Mouse (Mus musculus) heart, postnatal 36 days (tissue): ENCODE results near the gene Slc25a21. TPM values are rescaled to one million over a fixed set of nuclear protein-coding genes. Genes with fewer than 3 reads are reported as not detected.
A peak's percentile ranks its signal among the peaks of the same experiment; 100 is the strongest.
"Not testable (repeated sequence)": the region's sequence is repeated elsewhere in the genome, so short reads cannot be mapped to it uniquely, and the experiment has no call there.

Experiments used
- DNase-seq, 2 experiments: peaks; one replicate each; pipeline ENCODE4 v3.0.0; 2021 to 2022
- intact Hi-C: fragments of 180-260 bp; cut with DNase I; formaldehyde crosslinking; loops from one replicate; pipeline ENCODE4 v1.15.1; 2025
- total RNA-seq, 2 experiments: library from RNA; stranded (reverse); gene quantifications; 2 replicates each; pipeline ENCODE4 v1.2.3; 2021

Gene Slc25a21
- under 1 TPM; 0.42 to 0.81 TPM for total RNA-seq

DNA sequence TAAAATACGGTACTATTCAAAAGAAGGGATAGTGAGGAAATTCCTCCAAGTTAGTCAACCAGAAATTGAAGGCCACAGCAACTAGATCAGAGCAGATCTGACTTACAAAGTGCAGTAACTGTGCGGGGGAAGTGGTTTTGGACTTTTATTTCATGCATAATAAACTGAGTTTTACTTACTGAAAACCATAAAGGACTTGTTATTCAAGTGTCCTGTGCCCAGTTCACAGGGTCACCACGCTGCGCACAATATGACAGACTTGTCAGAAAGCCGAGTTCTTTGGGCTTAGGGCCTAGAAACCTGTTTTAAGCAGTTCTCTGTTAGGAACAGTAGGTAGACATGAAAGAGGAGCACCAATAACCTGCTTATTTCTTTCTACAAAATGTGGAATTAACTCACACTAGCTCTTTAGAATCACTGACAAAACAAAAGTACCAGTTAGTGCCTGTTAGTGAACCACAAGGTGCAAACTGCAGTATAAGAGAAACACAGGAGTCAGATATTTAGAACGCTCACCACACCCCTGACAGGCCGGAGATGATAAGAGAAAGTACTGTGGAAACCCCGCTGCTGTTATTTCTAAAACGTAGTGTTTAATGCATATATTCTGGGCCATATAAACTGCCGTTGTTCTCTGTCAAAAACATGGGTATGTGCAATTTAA, at the start of gene Slc25a21:
Gene Slc25a21 (minus strand): TSS at position 110 of the 664 bp plus-strand sequence.
- DNase-seq: no peak
- intact Hi-C loops: no loop called here

DNA sequence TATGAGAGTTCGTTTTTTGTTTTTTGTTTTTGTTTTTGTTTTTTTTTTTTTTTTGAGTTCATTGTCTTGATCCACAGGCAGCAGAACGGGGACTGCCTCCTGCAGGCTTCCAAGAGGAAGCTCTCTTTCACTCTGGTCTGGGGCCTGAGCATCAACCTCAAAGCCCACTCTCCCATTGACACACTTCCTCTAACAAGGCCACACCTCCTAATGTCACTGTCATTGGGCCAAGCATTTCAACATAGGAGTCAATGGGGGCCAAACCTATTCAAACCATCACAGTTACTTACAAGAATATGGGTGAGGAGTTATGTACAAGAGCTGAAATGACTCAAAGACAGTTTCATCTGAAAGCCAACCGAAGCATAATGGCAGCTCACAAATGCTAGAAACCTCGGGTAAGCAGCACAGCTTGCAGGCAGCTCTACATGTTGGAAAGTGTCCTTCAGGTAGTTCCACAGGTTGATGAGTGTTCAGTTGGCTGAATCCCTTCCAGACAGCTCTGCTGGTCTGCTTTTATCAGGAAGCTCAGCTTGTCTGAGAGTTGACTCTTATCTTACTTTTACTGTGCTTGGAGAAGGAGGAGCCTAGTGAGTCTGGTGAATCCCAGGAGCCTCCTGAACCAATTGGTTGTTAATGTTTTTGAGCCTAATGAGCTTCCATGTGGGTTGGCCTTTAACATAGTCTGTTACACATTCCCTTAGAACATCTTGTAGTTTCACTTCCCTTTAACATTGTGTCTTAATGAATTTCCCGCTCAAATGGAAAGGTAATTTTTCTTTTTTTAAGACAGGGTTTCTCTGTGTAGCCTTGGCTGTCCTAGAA, 46.6 kb upstream of the Slc25a21 start:
- no peak for DNase-seq
- intact Hi-C loops: no loop called here

DNA sequence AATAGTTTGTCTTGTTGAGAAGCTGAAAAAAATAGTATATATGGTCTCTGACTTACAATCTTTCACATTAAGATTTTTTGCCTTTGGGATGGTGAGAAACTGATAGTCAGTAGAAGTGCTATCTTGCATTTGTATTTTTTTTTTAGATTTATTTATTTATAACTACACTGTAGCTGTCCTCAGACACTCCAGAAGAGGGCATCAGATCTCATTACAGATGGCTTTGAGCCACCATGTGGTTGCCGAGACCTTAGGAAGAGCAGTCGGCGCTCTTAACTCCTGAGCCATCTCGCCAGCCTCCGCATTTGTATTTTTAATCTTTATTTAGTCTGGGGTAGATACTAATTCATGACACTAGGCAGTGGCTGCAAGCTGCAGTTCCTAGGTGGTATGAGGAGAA, 36.1 kb upstream of the Slc25a21 start:
- no peak for DNase-seq
- intact Hi-C loops: loop anchor here (5.0 kb wide), 1 partner anchor 1899 kb away; no protein-coding TSS in a partner anchor

DNA sequence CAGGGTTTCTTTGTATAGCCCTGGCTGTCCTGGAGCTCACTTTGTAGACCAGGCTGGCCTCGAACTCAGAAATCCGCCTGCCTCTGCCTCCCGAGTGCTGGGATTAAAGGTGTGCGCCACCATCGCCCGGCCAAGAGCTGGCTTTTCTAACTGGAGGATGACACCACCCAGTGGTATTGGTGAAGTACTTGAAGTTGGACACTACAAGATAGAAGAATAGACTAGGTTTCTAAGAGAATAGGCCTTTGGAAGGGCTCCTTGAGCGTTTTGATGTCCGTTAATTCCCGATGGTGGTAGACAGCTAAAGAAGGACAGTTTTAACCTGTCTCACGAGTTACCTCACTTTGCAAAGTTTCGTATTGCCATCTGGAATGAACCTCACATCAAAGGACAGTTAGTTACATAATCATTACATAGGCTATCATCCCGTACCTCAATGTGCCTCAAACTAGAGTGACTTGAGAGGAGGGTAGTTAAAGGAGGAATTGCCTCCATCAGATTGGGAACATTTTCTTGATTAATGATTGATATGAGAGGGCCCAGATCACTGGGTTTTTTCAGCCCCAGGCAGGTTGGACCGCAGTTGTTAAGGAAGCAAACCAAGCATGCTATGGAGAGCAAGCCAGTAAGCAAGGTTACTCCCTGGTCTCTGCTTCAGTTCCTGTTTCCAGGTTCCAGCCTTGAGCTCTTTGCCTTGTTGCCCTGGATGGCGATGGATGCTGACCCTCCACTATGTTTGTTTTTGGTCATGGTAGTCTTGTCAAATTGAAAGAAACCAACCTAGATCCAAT, 34.0 kb upstream of the Slc25a21 start:
- intact Hi-C loops: loop anchor here (5.0 kb wide), 1 partner anchor 1901 kb away; no protein-coding TSS in a partner anchor
- DNase-seq: no peak

DNA sequence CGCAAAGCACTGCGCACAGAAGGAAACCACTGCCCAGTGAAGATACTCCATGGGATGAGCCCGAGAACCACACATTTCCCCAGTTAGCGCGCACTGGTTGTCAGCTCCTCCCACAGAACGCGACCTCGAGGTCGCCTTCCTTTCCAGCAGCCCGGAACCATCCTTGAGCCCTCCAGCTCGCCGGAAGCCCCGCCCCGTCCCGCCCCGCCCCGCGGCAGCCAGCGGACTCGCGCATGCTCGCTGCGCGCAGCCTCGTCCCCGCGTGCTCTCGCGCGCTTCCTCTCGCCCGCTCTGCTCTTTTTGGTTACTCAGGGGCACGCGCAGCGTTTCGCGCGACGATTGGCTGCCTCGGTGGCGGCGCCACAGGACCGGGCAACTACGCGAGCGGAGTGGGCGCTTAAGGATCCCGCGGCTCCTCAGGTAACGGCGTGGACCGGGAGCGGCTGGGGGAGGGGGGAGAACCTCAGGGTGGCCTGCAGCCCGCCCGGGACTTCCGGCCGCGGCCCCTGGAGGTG, 33.0 kb upstream of the Slc25a21 start, which contains the start of the genes Prps1l3 and Mipol1:
Gene Prps1l3 (plus strand): TSS at position 221 of the 515 bp plus-strand sequence.
Gene Mipol1 (plus strand): TSS at position 236 of the 515 bp plus-strand sequence.
- intact Hi-C loops: loop anchor here (5.0 kb wide), 1 partner anchor 1902 kb away; no protein-coding TSS in a partner anchor
- DNase-seq: peak; percentile 81 to 90

DNA sequence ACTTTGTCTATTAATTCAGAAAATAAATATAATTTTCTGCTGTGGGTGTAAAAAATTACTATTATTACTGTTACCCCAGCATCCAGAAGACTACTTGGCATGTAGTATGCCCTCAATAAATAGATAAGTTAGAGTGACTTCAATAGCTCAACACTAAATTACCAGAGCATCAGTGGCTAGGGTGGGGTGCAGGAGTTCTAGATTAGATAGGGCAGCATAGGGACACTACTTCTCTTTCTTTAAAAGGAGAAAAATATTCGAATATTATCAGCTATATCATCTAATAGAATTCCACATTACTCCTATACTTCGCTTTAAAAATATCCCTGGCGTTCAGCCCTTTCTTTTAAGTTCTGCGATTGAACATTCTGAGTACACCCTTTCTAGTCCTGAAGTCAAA, 32.4 kb upstream of the Slc25a21 start:
- no peak for DNase-seq
- intact Hi-C loops: loop anchor here (2.0 to 5.0 kb wide), 2 partner anchors 19 to 1903 kb away; no protein-coding TSS in a partner anchor

DNA sequence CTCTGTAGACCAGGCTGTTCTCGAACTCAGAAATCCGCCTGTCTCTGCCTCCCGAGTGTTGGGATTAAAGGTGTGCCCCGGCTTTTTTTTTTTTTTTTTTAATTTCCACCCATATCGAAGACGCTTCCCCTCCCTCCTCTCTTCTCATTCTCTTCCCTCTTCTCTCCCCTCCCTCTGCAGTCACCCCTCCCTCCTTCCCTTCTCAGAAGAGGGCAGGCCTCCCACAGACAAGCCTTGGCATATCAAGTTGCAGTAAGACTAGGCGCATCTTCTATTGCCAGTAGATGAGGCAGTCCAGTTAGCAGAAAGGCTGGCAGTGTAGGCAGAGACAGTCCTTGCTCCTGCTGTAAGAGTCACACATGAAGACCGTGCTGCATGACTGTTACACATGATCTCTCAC, 30.5 kb upstream of the Slc25a21 start:
- intact Hi-C loops: loop anchor here (2.0 kb wide), 1 partner anchor 17 kb away; no protein-coding TSS in a partner anchor
- DNase-seq: no peak

DNA sequence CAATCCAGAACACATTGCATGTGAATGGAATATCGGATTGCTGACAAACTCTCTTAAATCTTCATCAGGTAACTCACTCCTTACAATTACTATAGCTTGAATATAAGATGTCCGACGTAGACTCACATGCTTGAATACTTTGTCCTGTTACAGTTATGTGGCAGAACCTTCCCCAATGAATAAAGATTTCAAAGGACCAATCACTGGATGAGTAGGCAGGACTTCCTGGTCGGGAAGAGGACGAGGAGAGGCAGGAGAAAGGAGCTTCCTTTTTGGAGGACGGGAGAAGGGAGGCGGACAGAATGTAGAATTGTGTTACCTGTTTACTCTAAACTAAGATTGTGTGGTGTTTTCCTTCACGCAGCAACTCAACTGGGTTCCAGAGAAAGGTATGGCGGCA, 29.1 kb upstream of the Slc25a21 start:
- intact Hi-C loops: no loop called here
- no peak for DNase-seq

DNA sequence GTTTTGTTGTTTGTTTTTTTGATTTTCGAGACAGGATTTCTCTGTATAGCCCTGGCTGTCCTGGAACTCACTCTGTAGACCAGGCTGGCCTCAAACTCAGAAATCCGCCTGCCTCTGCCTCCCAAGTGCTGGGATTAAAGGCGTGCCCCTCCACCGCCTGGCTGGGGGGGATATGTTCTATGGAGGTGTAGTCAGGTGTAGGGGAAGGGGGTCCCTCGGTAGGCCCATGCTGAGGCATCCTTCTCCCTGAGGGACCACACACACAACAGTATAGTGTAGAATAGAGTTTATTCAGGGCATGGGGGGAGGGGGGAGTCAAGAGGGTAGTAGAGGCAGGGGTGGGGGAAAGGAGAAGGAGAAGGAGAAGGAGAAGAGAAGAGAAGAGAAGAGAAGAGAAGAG, 15.2 kb upstream of the Slc25a21 start:
- intact Hi-C loops, DNase-seq: not testable (repeated sequence)

DNA sequence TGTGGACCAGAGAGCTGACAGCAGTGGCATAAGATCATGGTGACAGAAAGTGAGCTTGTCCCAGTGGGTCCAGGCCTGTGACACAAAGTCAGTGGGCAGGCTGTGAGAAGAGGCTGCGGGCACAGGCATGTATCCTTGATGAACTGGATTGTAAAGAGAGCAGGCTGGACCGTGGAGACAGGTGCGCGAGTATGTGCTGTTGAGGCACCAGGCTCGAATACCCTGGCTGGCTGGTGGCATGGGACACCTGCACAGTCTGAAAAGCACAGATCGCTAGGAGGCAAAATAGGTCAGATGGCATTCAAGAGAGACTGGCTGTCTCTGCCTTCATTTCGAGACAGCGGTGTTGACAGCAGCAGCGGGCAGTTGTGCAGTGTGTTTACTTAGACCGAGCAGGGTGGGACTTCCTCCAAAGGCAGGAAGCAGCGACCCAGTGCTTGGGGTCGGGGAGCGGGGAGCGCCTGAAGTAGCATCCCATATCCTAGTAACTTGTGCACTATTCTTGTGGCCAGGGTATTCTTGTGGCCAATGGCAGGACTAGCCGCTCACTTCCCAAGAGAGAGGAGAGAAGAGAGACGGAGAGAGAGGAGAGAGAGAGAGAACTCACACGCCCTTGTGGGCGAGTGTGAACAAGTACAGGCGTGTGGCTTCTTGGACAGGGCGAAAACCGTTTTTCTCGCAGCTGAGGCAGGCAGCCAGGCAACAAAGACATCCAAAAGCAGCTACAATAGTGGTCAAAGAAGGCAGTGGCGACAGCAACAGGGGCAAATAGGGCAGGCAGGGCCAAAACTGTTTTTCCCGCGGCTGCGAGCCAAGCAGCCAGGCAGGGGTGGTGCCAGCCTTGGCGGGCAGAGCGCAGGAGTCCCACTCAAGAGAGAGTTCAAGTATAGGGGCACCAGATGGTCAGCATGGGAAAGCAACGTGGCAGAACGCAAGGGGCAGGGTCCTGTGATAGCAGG, 14.4 kb upstream of the Slc25a21 start:
- intact Hi-C loops: loop anchor here (2.0 kb wide), 1 partner anchor 17 kb away; no protein-coding TSS in a partner anchor
- DNase-seq: peak; percentile 45 to 51

DNA sequence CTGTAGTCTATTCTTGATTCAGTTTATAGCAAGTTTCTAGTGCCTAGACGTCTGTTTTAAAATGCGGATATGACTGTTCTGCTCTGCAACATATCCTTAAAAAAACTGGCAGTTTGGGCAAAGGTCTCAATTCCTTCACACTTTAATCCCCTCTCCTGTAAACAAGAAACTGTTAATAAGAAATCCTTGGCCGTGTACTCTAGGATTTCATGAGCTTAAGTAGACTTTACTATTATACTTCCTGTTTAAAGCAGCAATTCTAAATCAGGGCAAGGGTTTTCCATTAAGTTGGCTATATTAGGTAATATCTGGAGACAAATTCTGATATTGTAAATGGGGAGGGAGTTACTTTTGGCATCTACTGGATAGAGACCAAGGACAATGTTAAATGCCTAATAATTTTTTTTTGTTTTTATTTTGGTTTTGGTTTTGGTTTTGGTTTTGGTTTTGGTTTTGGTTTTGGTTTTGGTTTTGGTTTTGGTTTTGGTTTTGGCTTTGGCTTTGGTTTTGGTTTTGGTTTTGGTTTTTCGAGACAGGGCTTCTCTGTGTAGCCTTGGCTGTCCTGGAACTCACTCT, 7.1 kb upstream of the Slc25a21 start:
- no peak for DNase-seq
- intact Hi-C loops: no loop called here

DNA sequence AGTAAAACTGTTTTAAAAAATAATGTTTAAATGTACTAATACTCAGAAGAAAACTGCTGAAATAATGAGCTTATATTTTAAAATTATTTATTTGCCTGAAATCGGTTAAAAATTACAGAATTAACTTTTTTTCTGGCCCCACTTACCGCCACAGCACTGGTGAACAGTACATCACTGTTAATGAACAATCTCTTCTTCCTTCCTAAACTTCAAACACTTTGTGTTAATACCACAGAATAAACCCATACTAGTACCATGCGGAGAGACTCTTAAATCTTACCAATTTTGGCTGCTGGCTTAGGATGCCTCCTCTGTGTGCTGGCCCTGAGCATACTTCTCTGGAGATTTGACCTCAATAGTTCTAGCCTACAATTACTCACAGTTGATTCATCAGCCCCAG, 4.6 kb upstream of the Slc25a21 start:
- intact Hi-C loops: no loop called here
- no peak for DNase-seq

DNA sequence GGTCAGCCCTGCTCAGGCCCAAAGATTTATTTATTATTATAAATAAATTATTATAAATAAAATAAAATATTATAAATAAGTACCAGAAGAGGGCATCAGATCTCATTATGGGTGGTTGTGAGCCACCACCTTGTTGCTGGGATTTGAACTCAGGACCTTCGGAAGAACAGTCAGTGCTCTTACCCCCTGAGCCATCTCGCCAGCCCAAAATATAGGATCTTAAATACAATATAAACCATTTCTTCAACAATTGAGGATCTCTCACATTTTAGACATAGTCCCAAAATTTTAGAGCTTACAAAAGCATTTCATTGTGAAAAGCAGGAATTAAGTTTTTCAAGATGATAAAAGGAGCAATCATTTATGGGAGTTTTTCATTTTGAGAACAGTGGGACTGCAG, 2.2 kb upstream of the Slc25a21 start:
- no peak for DNase-seq
- intact Hi-C loops: no loop called here

DNA sequence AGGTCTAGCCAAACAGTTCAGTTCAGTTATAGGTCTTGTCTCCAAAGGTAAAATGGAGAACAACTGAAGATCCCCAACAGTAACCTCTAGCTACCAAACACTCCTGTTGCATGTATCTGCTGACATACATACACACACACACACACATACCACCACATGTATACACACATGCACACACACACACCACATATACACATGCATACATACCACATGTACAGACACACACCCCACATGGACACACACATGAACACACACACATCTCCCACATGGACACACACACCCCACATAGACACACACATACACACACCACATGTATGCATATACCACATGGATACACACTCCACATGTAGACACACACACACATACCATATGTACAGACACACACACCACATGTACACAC, 997 bp upstream of the Slc25a21 start:
- intact Hi-C loops: no loop called here
- no peak for DNase-seq

DNA sequence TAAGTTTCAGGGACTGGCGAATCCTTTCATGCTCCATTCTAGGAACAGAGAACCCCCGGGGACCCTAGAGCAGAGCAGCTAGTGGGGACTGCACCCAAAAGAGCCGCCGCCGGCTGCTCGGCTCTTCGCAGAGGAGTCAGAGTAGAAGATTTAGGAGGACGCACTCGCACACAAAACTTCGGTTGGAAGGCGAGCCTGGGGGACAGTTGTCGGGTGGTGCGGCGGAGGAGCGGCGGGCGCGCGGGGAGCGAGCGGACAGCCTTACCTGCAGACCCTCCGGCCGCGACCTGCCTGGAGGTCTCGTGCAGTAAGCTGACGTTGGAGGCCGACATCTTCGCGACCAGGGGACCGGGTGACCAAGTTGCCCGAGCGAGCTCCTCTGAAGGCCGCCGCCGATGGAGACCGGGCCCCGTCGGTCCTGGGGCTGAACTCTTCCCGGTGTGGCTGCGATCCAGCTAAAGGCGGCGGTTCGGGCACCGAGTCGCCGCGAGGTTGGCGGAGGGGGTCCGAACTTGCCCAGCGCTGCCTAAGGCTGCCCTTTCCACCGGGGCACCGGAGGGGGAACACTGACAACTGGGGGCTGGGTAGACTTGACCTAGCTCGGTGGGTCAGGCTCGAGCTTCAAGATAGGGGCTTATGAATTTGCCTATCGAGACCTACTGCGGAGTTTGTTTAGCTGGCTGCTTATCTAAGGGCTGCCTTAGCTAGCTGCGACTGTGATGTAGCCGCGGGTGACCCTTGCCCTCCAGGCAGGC, 487 bp downstream of the Slc25a21 start:
- peak; percentile 37 to 39 for DNase-seq
- intact Hi-C loops: no loop called here

DNA sequence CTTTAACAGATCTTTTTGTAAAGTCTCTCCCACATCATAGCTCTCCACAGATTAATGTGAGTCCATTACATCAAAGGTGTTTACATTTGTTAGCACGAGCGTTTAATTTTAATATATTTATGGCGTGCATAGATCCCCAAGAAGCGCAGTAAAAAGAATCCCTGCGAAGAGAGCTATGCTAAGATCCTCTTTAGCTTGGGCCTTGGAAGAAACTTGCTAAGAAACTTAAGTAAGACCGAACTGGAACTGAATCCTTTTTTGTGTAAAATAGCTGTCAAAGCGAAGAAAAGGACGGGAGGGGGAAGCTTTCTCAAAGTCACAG, 1.0 kb downstream of the Slc25a21 start:
- intact Hi-C loops: no loop called here
- DNase-seq: no peak

DNA sequence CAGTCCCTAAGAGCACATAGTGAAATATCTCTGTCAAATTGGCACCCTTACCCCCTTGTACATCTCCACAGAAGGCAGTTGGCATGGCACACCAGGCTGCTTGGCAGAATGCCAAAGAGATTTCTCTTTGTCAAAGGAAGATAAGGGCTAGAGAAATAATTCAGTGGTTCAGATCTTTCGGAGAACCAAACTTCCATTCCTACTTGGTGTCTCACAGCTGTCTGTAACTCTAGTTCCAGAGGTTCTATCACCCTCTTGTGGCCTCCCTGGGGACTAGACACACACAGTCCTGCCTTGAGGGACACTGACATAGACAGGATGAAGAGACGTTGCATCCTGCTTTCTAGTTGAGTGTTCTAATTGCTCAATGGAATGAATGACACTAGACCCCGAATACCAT, 2.7 kb downstream of the Slc25a21 start:
- intact Hi-C loops: no loop called here
- no peak for DNase-seq

DNA sequence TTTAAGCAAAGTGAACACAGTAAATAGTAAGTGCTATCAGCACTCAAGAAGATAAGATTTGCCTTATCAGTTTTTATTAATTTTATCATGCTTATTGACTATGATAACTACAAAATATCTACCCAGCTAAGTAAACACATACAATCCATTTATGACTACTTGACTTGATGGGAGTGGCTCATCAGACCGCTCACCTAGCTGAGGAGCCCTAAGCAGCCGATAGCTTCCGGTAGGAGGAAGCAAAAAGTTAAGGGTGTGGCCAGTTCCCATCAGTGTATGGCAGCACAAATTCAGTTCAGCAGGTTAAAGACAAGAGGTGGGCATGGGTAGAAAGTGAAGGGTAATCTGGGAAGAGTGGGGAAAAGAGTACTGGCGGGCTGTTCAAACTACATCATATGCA, 10.2 kb downstream of the Slc25a21 start:
- intact Hi-C loops: no loop called here
- no peak for DNase-seq
